Mouse (Mus musculus): ENCODE measurements at regions not wholly inside any gene's neighbourhood (a gene's known extent, or its start where the extent isn't known, plus 50 kb on each side); places are given as distances from the start of the nearest gene placed in this dataset.

- no peak for TF ChIP-seq CTCF (IDR thresholded peaks at IDR 0.05; ENCODE audit: low read depth)
- TF ChIP-seq EP300 (IDR thresholded peaks at IDR 0.05; ENCODE audit: low read depth), result no peak
Observed at GRCm38 (mm10) chr6:144841510-144841909, 59.7 kb upstream of the Sox5 start.
